Mouse (Mus musculus) Patski (cell line): ENCODE measurements around the gene Qrfp. TPM values are rescaled to one million over a fixed set of nuclear protein-coding genes. Genes with fewer than 3 reads are reported as not detected.

Source experiments
- ATAC-seq: fragments of 100-300 bp; one replicate; pipeline ENCODE4 v1.8.0; 2021
- CTCF ChIA-PET: fragments of 350-600 bp; sonication (Branson Sonifier 250); formaldehyde crosslinking; loops from one replicate; lab custom pipeline; 2022; ENCODE audit warnings: inconsistent platforms; lab: Charles Lee
- POLR2A ChIA-PET: fragments of 350-600 bp; sonication (Branson Sonifier 250); formaldehyde crosslinking; loops from one replicate; lab custom pipeline; 2022; ENCODE audit warnings: antibody characterized with exemption, inconsistent platforms; lab: Charles Lee
- DNase-seq: peaks from one replicate; pipeline ENCODE4 v3.0.0-alpha.2; 2011; ENCODE audit warnings: low read depth, low spot score
- H3K27me3 ChIP-seq: fragments of 371-371 bp; one replicate; pipeline ENCODE4 v1.5.1; 2021
- CTCF ChIP-seq: fragments of 100-300 bp; IDR thresholded peaks from one replicate; pipeline ENCODE4 v1.5.1; 2021
- in situ Hi-C: fragments of 300-500 bp; cut with MboI; formaldehyde crosslinking; loops from 3 replicates; pipeline ENCODE4 v1.11.1; 2018; ENCODE audit warnings: low pct_unique_long_range_greater_than_20kb, mixed read lengths
- polyA plus RNA-seq: library from polyadenylated mRNA; unstranded; gene quantifications from one replicate; pipeline ENCODE4 v1.2.3, GENCODE M21; 2021

Gene Qrfp
- polyA plus RNA-seq, 1 experiment from 2014 or later, result not detected

DNA sequence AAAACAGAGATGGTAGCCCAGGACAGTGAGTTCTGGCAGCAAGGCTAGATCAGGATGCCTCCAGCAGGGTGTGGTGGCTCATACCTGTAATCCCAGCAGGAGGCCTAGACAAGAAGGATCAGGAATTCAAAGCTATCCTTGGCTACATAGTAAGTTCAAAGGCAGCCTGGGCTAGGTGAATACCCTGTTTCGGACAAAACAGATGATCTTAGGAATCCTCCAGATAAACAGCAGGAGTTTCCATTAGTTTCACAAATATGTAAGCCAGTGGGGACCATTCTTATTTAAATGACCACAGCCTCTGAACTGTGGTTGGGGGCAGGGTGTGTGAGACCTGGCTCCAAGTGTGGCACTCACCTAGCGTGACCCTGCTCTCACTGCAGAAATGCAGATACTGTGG is 31.1 kb downstream of the Qrfp start:
- ChIA-PET CTCF (no interaction called here), POLR2A (no interaction called here)
- TF ChIP-seq CTCF, result no peak
- in situ Hi-C loops, result no loop called here
- no peaks in the 10 kb centered on the region for H3K27me3 ChIP-seq
- ATAC-seq (no peak), DNase-seq (no peak)

GRCm38 (mm10) chr2:31776479-31776878 is 33.9 kb downstream of the Qrfp start:
- ChIA-PET CTCF (interaction anchor here (1.0 to 1.1 kb wide), 2 partner anchors 25 to 36 kb away, joined by 3 read pairs; no protein-coding TSS in a partner anchor), POLR2A (interaction anchor here (0.6 to 1.7 kb wide), 3 partner anchors 9 to 384 kb away, joined by 3 to 4 read pairs (median 3); no protein-coding TSS in a partner anchor)
- no peak for DNase-seq
- no peaks in the 10 kb centered on the region for H3K27me3 ChIP-seq
- no peak for ATAC-seq
- in situ Hi-C loops, result no loop called here
- no peak for TF ChIP-seq CTCF

DNA sequence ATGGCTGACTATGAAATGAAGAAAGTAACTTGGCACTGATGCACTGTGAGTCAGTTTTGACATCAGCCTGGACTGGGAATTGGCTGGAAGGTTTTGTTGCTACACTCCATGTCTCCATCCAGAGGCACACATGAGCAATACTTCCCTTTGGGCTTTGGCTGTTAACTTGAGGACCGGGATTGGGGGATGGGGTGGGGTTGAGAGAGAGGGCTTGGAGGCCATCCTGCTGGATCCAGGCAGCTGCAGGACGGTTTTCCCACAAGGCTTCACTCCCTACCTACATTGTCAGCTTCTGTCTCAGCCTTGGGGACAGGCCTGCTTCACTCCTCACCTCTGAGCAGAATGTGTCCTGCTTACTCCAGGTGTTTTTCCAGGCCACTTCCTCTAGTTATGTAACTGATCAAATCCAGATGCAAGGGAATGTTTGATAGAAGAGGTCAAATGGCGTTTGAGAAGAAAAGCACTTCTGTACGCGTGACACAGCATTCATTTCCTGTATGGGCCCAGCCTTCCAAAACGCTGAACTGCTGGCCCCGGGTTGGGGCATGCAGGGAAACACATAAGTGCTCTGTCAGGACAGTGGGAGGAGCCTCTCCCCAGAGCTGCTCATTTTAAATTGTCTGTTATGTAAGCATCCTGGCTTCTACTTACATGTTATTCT is 39.5 kb downstream of the Qrfp start:
- ChIA-PET CTCF (interaction anchor here (1.0 to 1.4 kb wide), 3 partner anchors 10 to 14 kb away, joined by 3 to 4 read pairs (median 4); no protein-coding TSS in a partner anchor), POLR2A (interaction anchor here (0.9 kb wide), 1 partner anchor 11 kb away, joined by 3 read pairs; no protein-coding TSS in a partner anchor)
- in situ Hi-C loops, result no loop called here
- no peak for DNase-seq
- H3K27me3 ChIP-seq, result no peaks in the 10 kb centered on the region
- peak; percentile 64 for TF ChIP-seq CTCF
- ATAC-seq, result peak; percentile 63

GRCm38 (mm10) chr2:31769631-31770111 is 40.7 kb downstream of the Qrfp start:
- peak; percentile 33 for ATAC-seq
- no peak for DNase-seq
- in situ Hi-C loops, result no loop called here
- TF ChIP-seq CTCF, result no peak
- ChIA-PET POLR2A (interaction anchor here (1.7 kb wide), 1 partner anchor 9 kb away, joined by 5 read pairs; no protein-coding TSS in a partner anchor), CTCF (interaction anchor here (1.3 to 1.5 kb wide), 2 partner anchors 15 to 18 kb away, joined by 3 read pairs; no protein-coding TSS in a partner anchor)
- H3K27me3 ChIP-seq, result no peaks in the 10 kb centered on the region

DNA sequence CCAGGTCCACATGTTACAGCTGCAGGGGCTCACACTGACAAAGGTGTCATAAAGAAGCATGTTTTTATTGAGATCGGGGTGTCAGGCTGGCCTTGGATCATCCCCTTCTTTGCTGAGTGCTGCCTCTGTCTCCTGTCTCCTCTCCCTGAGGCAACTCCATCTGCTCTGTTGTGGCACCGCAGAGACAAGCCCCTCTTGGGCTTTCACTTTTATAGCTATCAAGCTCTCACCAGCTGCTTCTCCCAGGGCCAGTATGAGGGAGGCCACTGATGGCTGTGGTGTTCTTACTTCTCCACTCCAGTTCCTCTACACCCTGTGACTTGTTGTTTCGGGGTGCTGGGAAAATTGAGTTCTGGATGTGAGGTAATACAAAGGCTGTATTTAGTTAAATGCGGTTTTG is 41.3 kb downstream of the Qrfp start:
- no peak for TF ChIP-seq CTCF
- in situ Hi-C loops, result no loop called here
- H3K27me3 ChIP-seq, result no peaks in the 10 kb centered on the region
- no peak for DNase-seq
- ChIA-PET CTCF (interaction anchor here (1.3 to 1.5 kb wide), 2 partner anchors 16 to 18 kb away, joined by 3 read pairs; no protein-coding TSS in a partner anchor), POLR2A (interaction anchor here (1.7 kb wide), 1 partner anchor 8 kb away, joined by 5 read pairs; no protein-coding TSS in a partner anchor)
- ATAC-seq, result no peak

GRCm38 (mm10) chr2:31767815-31768214 is 42.6 kb downstream of the Qrfp start:
- POLR2A ChIA-PET, result interaction anchor here (1.1 kb wide), 1 partner anchor 8 kb away, joined by 3 read pairs; no protein-coding TSS in a partner anchor
- H3K27me3 ChIP-seq, result no peaks in the 10 kb centered on the region
- no peak for TF ChIP-seq CTCF
- in situ Hi-C loops, result no loop called here
- DNase-seq, result no peak
- no peak for ATAC-seq
- CTCF ChIA-PET, result interaction anchor here (1.3 kb wide), 1 partner anchor 14 kb away, joined by 4 read pairs; no protein-coding TSS in a partner anchor

GRCm38 (mm10) chr2:31767104-31767503 is 43.3 kb downstream of the Qrfp start:
- no peaks in the 10 kb centered on the region for H3K27me3 ChIP-seq
- POLR2A ChIA-PET, result interaction anchor here (1.1 kb wide), 1 partner anchor 9 kb away, joined by 3 read pairs; no protein-coding TSS in a partner anchor
- CTCF ChIA-PET, result interaction anchor here (1.3 kb wide), 1 partner anchor 15 kb away, joined by 4 read pairs; no protein-coding TSS in a partner anchor
- DNase-seq (no peak), ATAC-seq (no peak)
- no peak for TF ChIP-seq CTCF
- in situ Hi-C loops, result no loop called here

GRCm38 (mm10) chr2:31763271-31763670 is 47.1 kb downstream of the Qrfp start:
- TF ChIP-seq CTCF, result no peak
- ChIA-PET CTCF (interaction anchor here (1.0 to 1.1 kb wide), 3 partner anchors 14 to 35 kb away, joined by 3 to 4 read pairs (median 4); no protein-coding TSS in a partner anchor), POLR2A (no interaction called here)
- in situ Hi-C loops, result no loop called here
- H3K27me3 ChIP-seq, result no peaks in the 10 kb centered on the region
- DNase-seq, result no peak
- no peak for ATAC-seq

GRCm38 (mm10) chr2:31762853-31763252 is 47.5 kb downstream of the Qrfp start:
- ChIA-PET CTCF (interaction anchor here (1.0 to 1.1 kb wide), 3 partner anchors 14 to 35 kb away, joined by 3 to 4 read pairs (median 4); no protein-coding TSS in a partner anchor), POLR2A (no interaction called here)
- H3K27me3 ChIP-seq, result no peaks in the 10 kb centered on the region
- in situ Hi-C loops, result no loop called here
- ATAC-seq, result no peak
- no peak for TF ChIP-seq CTCF
- DNase-seq, result no peak

DNA sequence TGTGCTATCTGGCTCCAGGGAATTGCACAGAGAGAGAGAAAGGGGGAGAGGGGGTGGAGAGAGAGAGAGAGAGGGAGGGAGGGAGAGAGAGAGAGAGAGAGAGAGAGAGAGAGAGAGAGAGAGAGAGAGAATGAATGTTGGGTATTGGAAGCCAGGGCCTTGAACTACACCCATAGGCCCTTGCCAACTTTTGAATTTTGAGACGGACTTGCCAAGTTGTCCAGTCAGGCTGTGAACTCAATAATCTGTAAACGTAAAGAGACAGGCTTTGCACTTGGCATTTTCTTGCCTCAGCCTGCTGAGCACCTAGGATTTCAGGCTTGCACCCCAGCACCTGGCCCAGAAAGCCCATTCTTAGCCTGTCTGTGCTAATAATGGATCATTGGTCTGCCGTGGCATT is 48.2 kb downstream of the Qrfp start:
- in situ Hi-C loops, result no loop called here
- no peaks in the 10 kb centered on the region for H3K27me3 ChIP-seq
- ATAC-seq (no peak), DNase-seq (no peak)
- no peak for TF ChIP-seq CTCF
- CTCF ChIA-PET, result interaction anchor here (1.0 to 1.1 kb wide), 2 partner anchors 13 to 34 kb away, joined by 4 read pairs; no protein-coding TSS in a partner anchor
- POLR2A ChIA-PET, result no interaction called here
